Mouse (Mus musculus) layer of hippocampus, adult 18-20 months (tissue): ENCODE data around the gene Gpr183. TPM values are rescaled to one million over a fixed set of nuclear protein-coding genes. Genes with fewer than 3 reads are reported as not detected.

ENCODE experiments used
- DNase-seq, 2 experiments: peaks; one replicate each; pipeline ENCODE4 v3.0.0; 2022; ENCODE audit warnings: low spot score in 2 of 2
- total RNA-seq, 2 experiments: library from RNA; stranded (reverse); gene quantifications; 2 replicates each; pipeline ENCODE4 v1.2.3; 2021

Gpr183 gene
- total RNA-seq, 2 experiments from 2014 or later, result 0.58 to 0.92 TPM

DNA sequence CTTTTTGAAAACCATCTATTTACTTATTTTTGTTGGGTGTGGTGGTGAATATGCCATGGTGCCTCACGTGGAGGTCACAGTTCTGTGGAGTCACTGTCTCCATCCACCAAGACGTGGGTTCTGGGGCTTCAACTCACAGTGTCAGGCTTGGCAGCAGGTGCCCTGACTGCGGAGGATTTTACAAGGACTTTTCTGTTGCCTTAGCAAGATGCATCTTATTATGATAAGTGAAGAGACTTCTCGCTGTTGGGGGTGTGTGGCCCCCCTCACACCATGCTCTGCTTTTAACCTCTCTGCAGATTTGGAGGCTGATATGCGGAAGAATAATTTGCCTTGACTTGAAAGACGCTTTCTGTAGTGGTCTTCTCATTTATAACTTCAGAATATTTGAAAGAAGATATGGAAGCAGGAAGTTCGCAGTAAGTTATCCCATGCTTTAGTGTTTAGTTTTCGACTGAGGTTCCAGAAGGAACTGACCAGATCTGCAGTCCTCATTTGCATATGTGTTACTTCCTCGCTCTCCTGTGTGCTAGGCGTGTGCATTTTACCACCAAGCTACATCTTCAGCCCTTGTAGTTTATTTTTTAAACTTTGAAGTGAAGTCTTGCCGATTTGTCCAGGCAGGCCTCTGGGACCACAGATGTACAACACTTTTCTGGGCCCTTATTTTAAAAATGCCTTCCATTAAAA, 57.9 kb downstream of the Gpr183 start:
- no peak for DNase-seq

DNA sequence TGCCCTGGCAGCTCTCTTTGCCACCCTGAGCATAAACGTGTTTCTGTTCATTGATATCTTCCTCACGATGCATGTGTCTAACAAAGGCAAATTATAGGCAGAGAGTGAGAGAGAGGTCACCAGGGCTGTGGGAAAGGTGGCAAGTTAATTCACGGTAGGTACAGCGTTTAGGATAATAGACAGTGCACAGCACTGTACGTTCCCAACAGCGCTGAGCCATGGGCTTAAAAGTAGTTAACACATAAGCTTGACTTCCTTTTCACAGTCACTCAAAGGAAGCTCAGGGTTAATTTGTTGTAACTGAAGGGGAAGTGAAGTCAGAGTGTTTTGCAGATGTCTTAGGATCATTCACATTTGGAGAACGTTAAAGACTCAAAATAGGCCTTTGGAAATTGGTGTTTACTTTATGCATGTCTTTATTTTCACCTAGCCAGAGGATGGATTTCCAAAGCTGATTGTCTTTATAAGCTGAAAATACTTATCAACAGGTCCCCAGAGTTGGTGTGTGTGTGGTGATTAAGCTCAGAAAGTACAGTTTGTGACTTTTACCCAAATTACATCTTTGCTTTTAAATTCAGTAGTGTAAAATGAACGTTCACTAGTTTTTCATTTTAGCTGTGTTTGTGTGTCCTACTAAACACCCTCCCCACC, 58.5 kb downstream of the Gpr183 start:
- DNase-seq, result no peak

DNA sequence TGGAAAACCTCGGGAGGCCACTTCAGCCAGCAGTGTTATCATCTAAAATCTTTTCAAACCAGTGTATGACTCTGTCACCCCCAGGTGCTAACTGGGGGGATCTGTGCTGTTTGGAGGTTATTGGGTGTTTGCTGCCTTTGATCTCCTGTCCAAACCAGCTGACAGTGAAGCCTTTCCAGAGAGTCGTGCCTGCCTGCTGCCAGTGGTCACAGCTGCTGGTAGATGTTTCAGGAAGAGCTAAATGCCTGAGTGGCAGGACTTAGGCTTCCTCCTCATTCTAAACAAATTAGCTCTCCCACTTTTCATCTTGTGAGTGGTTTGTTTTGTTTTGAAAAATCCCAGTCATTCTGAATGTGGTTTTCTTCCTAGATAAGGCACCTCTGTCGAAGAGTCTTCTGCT, 60.2 kb downstream of the Gpr183 start:
- DNase-seq, result no peak

DNA sequence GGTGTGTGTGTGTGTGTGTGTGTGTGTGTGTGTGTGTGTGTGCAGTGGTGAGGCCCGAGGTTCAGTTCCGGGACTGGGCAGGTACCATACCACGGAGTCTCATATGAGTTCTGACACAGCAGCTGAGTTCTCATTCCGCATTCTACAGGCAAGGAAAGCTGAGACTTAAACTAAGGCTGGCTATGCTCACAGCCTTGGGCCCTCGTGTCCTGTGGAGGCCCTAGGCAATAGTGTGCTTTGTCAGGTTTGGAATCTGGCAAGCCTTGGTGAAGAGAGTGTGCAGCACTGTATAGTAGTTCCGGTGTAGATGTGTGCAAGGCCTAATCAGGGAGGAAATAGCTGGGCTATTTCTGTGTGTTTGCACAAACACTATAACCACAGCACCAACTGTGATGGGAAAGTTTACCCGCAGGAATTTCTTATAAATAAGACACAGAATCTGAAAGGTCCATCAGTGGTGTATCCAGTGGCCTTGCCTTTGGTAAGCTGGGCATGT, 61.6 kb downstream of the Gpr183 start:
- DNase-seq, result no peak

Other genes starting within 250 kb of the Gpr183 start
- gene Dock9, start 167.4 kb downstream of the Gpr183 start, total RNA-seq, result 100 to 1,000 TPM; 187 to 197 TPM
- 10 to 100 TPM; 48.4 to 51.8 TPM for gene Ubac2, start 86.6 kb downstream of the Gpr183 start, total RNA-seq
- not detected for gene Gpr18, start 49.4 kb downstream of the Gpr183 start, total RNA-seq
- not detected for gene Timm8a2, start 69.5 kb upstream of the Gpr183 start, total RNA-seq
- 100 to 1,000 TPM; 104 to 106 TPM for gene Tm9sf2, start 141.8 kb upstream of the Gpr183 start, total RNA-seq
- gene Clybl, start 216.5 kb upstream of the Gpr183 start, total RNA-seq, result 10 to 100 TPM; 29.5 to 30.4 TPM